Mouse (Mus musculus): ENCODE data around the gene Gadl1. TPM values are rescaled to one million over a fixed set of nuclear protein-coding genes. Genes with fewer than 3 reads are reported as not detected.
"Not testable (repeated sequence)": the region's sequence is repeated elsewhere in the genome, so short reads cannot be mapped to it uniquely, and the experiment has no call there.

The Gadl1 gene
- total RNA-seq, 2 experiments from 2014 or later = 3.0 to 11.2 TPM

GRCm38 (mm10) chr9:115998383-115998782 is 89.1 kb downstream of the Gadl1 start:
- peak; percentile 67 for DNase-seq
- peak overlapping the region; percentile 81 for H3K27ac ChIP-seq
- peak overlapping the region; percentile 48 for H3K4me3 ChIP-seq
- no peak for TF ChIP-seq CTCF (IDR thresholded peaks at IDR 0.05)
- intact Hi-C loops (cut with DNase I) = loop anchor here (5.0 kb wide), 1 partner anchor 44 kb away; no protein-coding TSS in a partner anchor

- no peak for TF ChIP-seq CTCF (IDR thresholded peaks at IDR 0.05)
- intact Hi-C loops (cut with DNase I) = loop anchor here (5.0 kb wide), 1 partner anchor 43 kb away; no protein-coding TSS in a partner anchor
- peak overlapping the region; percentile 58; the same call in 1 of the 2 replicates for H3K27ac ChIP-seq
- H3K4me3 ChIP-seq = no peak overlapping the region
- no peak for DNase-seq
Observed at GRCm38 (mm10) chr9:115999361-115999990, 90.2 kb downstream of the Gadl1 start.

GRCm38 (mm10) chr9:116013911-116014310 is 104.7 kb downstream of the Gadl1 start:
- no peak overlapping the region for H3K4me3 ChIP-seq
- TF ChIP-seq CTCF (IDR thresholded peaks at IDR 0.05) = no peak
- no peak for DNase-seq
- intact Hi-C loops (cut with DNase I) = no loop called here
- H3K27ac ChIP-seq = no peak overlapping the region

GRCm38 (mm10) chr9:116016221-116016620 is 107.0 kb downstream of the Gadl1 start:
- DNase-seq = peak; percentile 49
- peak; percentile 10; the same call in 1 of the 2 replicates for TF ChIP-seq CTCF (IDR thresholded peaks at IDR 0.05)
- peak overlapping the region; percentile 56; the same call in 1 of the 2 replicates for H3K27ac ChIP-seq
- intact Hi-C loops (cut with DNase I) = no loop called here
- no peak overlapping the region for H3K4me3 ChIP-seq

GRCm38 (mm10) chr9:116017091-116017490 is 107.8 kb downstream of the Gadl1 start:
- DNase-seq = no peak
- no peak for TF ChIP-seq CTCF (IDR thresholded peaks at IDR 0.05)
- H3K4me3 ChIP-seq = no peak overlapping the region
- H3K27ac ChIP-seq = peak overlapping the region; percentile 56; the same call in 1 of the 2 replicates
- intact Hi-C loops (cut with DNase I) = no loop called here

GRCm38 (mm10) chr9:116018586-116018985 is 109.3 kb downstream of the Gadl1 start:
- DNase-seq = no peak
- Histone ChIP-seq H3K27ac (no peak overlapping the region), H3K4me3 (no peak overlapping the region)
- intact Hi-C loops (cut with DNase I) = no loop called here
- no peak for TF ChIP-seq CTCF (IDR thresholded peaks at IDR 0.05)

- no peak for DNase-seq
- no peak for TF ChIP-seq CTCF (IDR thresholded peaks at IDR 0.05)
- Histone ChIP-seq H3K4me3 (no peak overlapping the region), H3K27ac (no peak overlapping the region)
- intact Hi-C loops (cut with DNase I) = no loop called here
Observed at GRCm38 (mm10) chr9:116025371-116025770, 116.1 kb downstream of the Gadl1 start.

- TF ChIP-seq CTCF (IDR thresholded peaks at IDR 0.05) = no peak
- Histone ChIP-seq H3K4me3 (no peak overlapping the region), H3K27ac (no peak overlapping the region)
- intact Hi-C loops (cut with DNase I) = no loop called here
- DNase-seq = no peak
Observed at GRCm38 (mm10) chr9:116029076-116029475, 119.8 kb downstream of the Gadl1 start.

GRCm38 (mm10) chr9:116032711-116033110 is 123.5 kb downstream of the Gadl1 start:
- no peak for DNase-seq
- Histone ChIP-seq H3K27ac (no peak overlapping the region), H3K4me3 (no peak overlapping the region)
- TF ChIP-seq CTCF (IDR thresholded peaks at IDR 0.05) = no peak
- intact Hi-C loops (cut with DNase I) = no loop called here

- TF ChIP-seq CTCF (IDR thresholded peaks at IDR 0.05) = no peak
- DNase-seq = peak; percentile 31
- Histone ChIP-seq H3K27ac (no peak overlapping the region), H3K4me3 (no peak overlapping the region)
- intact Hi-C loops (cut with DNase I) = no loop called here
Observed at GRCm38 (mm10) chr9:116038275-116038674, 129.0 kb downstream of the Gadl1 start.

GRCm38 (mm10) chr9:116039981-116040380 is 130.7 kb downstream of the Gadl1 start:
- no peak for TF ChIP-seq CTCF (IDR thresholded peaks at IDR 0.05)
- intact Hi-C loops (cut with DNase I) = loop anchor here (5.0 kb wide), 1 partner anchor 43 kb away; no protein-coding TSS in a partner anchor
- Histone ChIP-seq H3K27ac (no peak overlapping the region), H3K4me3 (no peak overlapping the region)
- DNase-seq = no peak

GRCm38 (mm10) chr9:116040852-116041251 is 131.6 kb downstream of the Gadl1 start:
- DNase-seq, H3K4me3 ChIP-seq, H3K27ac ChIP-seq: not testable (repeated sequence)
- intact Hi-C loops (cut with DNase I) = loop anchor here (1.0 to 5.0 kb wide), 3 partner anchors 44 to 331 kb away; no protein-coding TSS in a partner anchor

- Histone ChIP-seq H3K27ac (no peak overlapping the region), H3K4me3 (no peak overlapping the region)
- intact Hi-C loops (cut with DNase I) = loop anchor here (1.0 to 5.0 kb wide), 3 partner anchors 44 to 331 kb away; no protein-coding TSS in a partner anchor
- no peak for TF ChIP-seq CTCF (IDR thresholded peaks at IDR 0.05)
- no peak for DNase-seq
Observed at GRCm38 (mm10) chr9:116041369-116041768, 132.1 kb downstream of the Gadl1 start.

GRCm38 (mm10) chr9:116041787-116042186 is 132.5 kb downstream of the Gadl1 start:
- no peak overlapping the region for H3K4me3 ChIP-seq
- DNase-seq = peak; percentile 83
- no peak overlapping the region for H3K27ac ChIP-seq
- peak; percentile 96 for TF ChIP-seq CTCF (IDR thresholded peaks at IDR 0.05)
- intact Hi-C loops (cut with DNase I) = loop anchor here (1.0 to 5.0 kb wide), 3 partner anchors 44 to 331 kb away; no protein-coding TSS in a partner anchor

Data from gastrocnemius, adult 2 months (tissue).